Mouse (Mus musculus): ENCODE measurements at regions not wholly inside any gene's neighbourhood (a gene's known extent, or its start where the extent isn't known, plus 50 kb on each side); places are given as distances from the start of the nearest gene placed in this dataset.

DNA sequence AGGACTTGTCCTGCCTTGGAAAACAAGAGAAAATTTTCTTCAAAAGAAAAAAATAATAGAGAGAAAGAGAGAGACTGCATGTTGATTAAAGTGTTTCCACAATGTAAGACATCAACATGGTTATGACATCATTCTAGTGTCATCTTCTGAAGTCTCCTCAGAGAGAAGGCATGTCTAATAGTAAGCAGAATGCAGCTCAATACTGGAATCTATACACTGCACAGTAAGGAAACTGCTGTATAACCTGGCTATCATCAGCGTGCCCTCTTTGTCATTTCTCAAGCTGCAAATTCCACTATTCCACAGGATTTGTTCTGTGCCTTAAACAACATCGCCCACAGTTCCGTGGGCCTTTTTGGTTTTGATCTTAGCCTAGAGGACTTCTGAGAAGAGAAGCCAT lies 82.8 kb upstream of the Mapk10 start:
- no peak overlapping the region for H3K9ac ChIP-seq (ENCODE audit: low read length)
- no peak overlapping the region for H3K4me3 ChIP-seq (ENCODE audit: low read depth, low read length)
- 87% methylated on average over 3 of the region's 3 CpGs for WGBS
- H3K36me3 ChIP-seq (ENCODE audit: control insufficient read depth, insufficient read depth, low read length), result no peaks in the 10 kb centered on the region
- no peaks in the 10 kb centered on the region for H3K9me3 ChIP-seq (ENCODE audit: control insufficient read depth, low read length)
- no peaks in the 10 kb centered on the region for H3K4me1 ChIP-seq (ENCODE audit: control insufficient read depth, insufficient read depth, low read length)
- H3K27me3 ChIP-seq (ENCODE audit: control insufficient read depth, insufficient read depth, low read length), result no peaks in the 10 kb centered on the region
- H3K27ac ChIP-seq (replicated peaks; ENCODE audit: low read depth, low read length), result no peak overlapping the region
- H3K4me2 ChIP-seq (ENCODE audit: low read depth, severe bottlenecking), result no peak overlapping the region
- DNase-seq (ENCODE audit: low spot score) (no peak), ATAC-seq (ENCODE audit: insufficient number of reproducible peaks, low FRiP score, low TSS enrichment, low read depth) (no peak)

DNA sequence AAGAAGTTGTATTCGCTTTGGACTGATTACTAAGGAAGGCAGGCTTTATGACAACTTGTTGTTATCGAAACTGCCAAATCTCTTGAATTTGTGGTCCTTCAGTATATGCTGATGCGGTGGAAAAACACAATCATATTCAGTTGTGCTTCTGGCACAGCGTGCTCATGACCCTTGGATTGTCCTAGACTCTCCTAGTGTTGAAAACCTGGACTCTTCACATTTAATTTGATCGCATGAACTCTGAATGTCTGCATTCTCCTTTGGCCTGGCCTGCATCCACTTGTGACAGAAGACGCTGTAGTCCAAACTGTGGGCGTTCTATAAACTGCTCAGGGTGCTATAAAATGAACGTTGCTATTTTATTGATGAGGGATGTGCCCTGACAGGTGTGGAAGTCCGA lies 80.6 kb upstream of the Mapk10 start:
- 88% methylated on average over 9 of the region's 9 CpGs for WGBS
- DNase-seq (ENCODE audit: low spot score) (no peak), ATAC-seq (ENCODE audit: insufficient number of reproducible peaks, low FRiP score, low TSS enrichment, low read depth) (no peak)
- no peak overlapping the region for H3K4me3 ChIP-seq (ENCODE audit: low read depth, low read length)
- H3K4me2 ChIP-seq (ENCODE audit: low read depth, severe bottlenecking), result no peak overlapping the region
- H3K9me3 ChIP-seq (ENCODE audit: control insufficient read depth, low read length), result no peaks in the 10 kb centered on the region
- H3K4me1 ChIP-seq (ENCODE audit: control insufficient read depth, insufficient read depth, low read length), result no peaks in the 10 kb centered on the region
- no peaks in the 10 kb centered on the region for H3K36me3 ChIP-seq (ENCODE audit: control insufficient read depth, insufficient read depth, low read length)
- no peaks in the 10 kb centered on the region for H3K27me3 ChIP-seq (ENCODE audit: control insufficient read depth, insufficient read depth, low read length)
- no peak overlapping the region for H3K9ac ChIP-seq (ENCODE audit: low read length)
- no peak overlapping the region for H3K27ac ChIP-seq (replicated peaks; ENCODE audit: low read depth, low read length)

- H3K4me3 ChIP-seq (ENCODE audit: low read depth, low read length), result no peak overlapping the region
- H3K4me2 ChIP-seq (ENCODE audit: low read depth, severe bottlenecking), result no peak overlapping the region
- no peak for DNase-seq (ENCODE audit: low spot score)
- no peak for ATAC-seq (ENCODE audit: insufficient number of reproducible peaks, low FRiP score, low TSS enrichment, low read depth)
- 92% methylated on average over 8 of the region's 8 CpGs for WGBS
- H3K27me3 ChIP-seq (ENCODE audit: control insufficient read depth, insufficient read depth, low read length), result no peaks in the 10 kb centered on the region
- no peaks in the 10 kb centered on the region for H3K36me3 ChIP-seq (ENCODE audit: control insufficient read depth, insufficient read depth, low read length)
- no peaks in the 10 kb centered on the region for H3K9me3 ChIP-seq (ENCODE audit: control insufficient read depth, low read length)
- H3K27ac ChIP-seq (replicated peaks; ENCODE audit: low read depth, low read length), result no peak overlapping the region
- H3K9ac ChIP-seq (ENCODE audit: low read length), result no peak overlapping the region
- no peaks in the 10 kb centered on the region for H3K4me1 ChIP-seq (ENCODE audit: control insufficient read depth, insufficient read depth, low read length)
Measured at GRCm38 (mm10) chr5:103291219-103291618, 80.1 kb upstream of the Mapk10 start.

DNA sequence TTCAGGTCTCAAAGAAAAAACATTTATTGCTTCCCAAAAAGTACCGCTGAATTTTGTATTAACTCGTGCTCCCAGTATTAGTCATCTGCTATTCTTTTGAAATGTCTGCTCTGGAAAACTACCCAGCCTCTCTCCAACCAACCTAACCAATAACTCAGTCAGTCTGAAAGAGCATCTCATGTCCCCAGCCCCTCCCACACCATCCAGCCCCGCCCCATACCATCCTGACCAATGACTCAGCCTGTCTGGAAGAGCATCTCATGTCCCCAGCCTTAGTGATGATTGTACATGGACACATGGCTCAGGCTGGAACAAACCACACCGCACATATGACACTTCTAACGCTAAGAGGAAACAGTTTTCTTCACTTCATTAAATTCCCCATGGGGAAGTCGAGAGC lies 58.1 kb upstream of the Mapk10 start:
- 84% methylated on average over 6 of the region's 6 CpGs for WGBS
- ATAC-seq (ENCODE audit: insufficient number of reproducible peaks, low FRiP score, low TSS enrichment, low read depth) (no peak), DNase-seq (ENCODE audit: low spot score) (no peak)
- H3K9me3 ChIP-seq (ENCODE audit: control insufficient read depth, low read length), result no peaks in the 10 kb centered on the region
- H3K4me1 ChIP-seq (ENCODE audit: control insufficient read depth, insufficient read depth, low read length), result no peaks in the 10 kb centered on the region
- no peak overlapping the region for H3K4me2 ChIP-seq (ENCODE audit: low read depth, severe bottlenecking)
- no peak overlapping the region for H3K4me3 ChIP-seq (ENCODE audit: low read depth, low read length)
- H3K9ac ChIP-seq (ENCODE audit: low read length), result no peak overlapping the region
- no peak overlapping the region for H3K27ac ChIP-seq (replicated peaks; ENCODE audit: low read depth, low read length)
- H3K27me3 ChIP-seq (ENCODE audit: control insufficient read depth, insufficient read depth, low read length), result no peaks in the 10 kb centered on the region
- H3K36me3 ChIP-seq (ENCODE audit: control insufficient read depth, insufficient read depth, low read length), result no peaks in the 10 kb centered on the region

DNA sequence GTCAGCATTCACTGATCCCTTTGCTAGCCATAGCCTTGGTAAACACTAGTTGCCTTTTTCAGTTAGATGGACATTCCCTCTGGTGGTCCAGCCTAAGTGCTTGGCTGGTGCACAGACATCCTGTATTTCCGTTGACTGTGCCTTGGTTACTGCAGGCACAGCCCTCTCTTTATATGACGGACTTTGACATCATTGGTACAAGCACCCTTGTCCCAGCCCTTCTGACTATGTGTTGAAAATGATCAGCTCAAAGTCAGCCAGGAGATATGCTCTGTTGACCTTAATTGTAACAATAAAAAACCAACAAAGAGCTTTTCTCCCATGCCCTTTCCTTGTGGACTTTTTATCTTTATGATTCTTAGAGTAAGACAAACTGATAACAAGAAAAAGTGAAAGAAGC lies 53.8 kb upstream of the Mapk10 start:
- no peak for ATAC-seq (ENCODE audit: insufficient number of reproducible peaks, low FRiP score, low TSS enrichment, low read depth)

GRCm38 (mm10) chr5:103261406-103261805 lies 50.3 kb upstream of the Mapk10 start:
- Histone ChIP-seq H3K9me3 (ENCODE audit: control insufficient read depth, low read length) (no peaks in the 10 kb centered on the region), H3K36me3 (ENCODE audit: control insufficient read depth, insufficient read depth, low read length) (no peaks in the 10 kb centered on the region), H3K4me2 (ENCODE audit: low read depth, severe bottlenecking) (no peak overlapping the region), H3K4me3 (ENCODE audit: low read depth, low read length) (no peak overlapping the region), H3K27ac (replicated peaks; ENCODE audit: low read depth, low read length) (no peak overlapping the region), H3K4me1 (ENCODE audit: control insufficient read depth, insufficient read depth, low read length) (no peaks in the 10 kb centered on the region), H3K27me3 (ENCODE audit: control insufficient read depth, insufficient read depth, low read length) (no peaks in the 10 kb centered on the region), H3K9ac (ENCODE audit: low read length) (no peak overlapping the region)
- DNase-seq (ENCODE audit: low spot score) (no peak), ATAC-seq (ENCODE audit: insufficient number of reproducible peaks, low FRiP score, low TSS enrichment, low read depth) (no peak)
- WGBS, result 92% methylated on average over 10 of the region's 10 CpGs

More for the DNA sequence above, 53.8 kb upstream of the Mapk10 start:
- Histone ChIP-seq H3K36me3 (ENCODE audit: control insufficient read depth, insufficient read depth, low read length) (no peaks in the 10 kb centered on the region), H3K9ac (ENCODE audit: low read length) (no peak overlapping the region), H3K27ac (replicated peaks; ENCODE audit: low read depth, low read length) (no peak overlapping the region), H3K27me3 (ENCODE audit: control insufficient read depth, insufficient read depth, low read length) (no peaks in the 10 kb centered on the region), H3K4me2 (ENCODE audit: low read depth, severe bottlenecking) (no peak overlapping the region), H3K9me3 (ENCODE audit: control insufficient read depth, low read length) (no peaks in the 10 kb centered on the region), H3K4me3 (ENCODE audit: low read depth, low read length) (no peak overlapping the region), H3K4me1 (ENCODE audit: control insufficient read depth, insufficient read depth, low read length) (no peaks in the 10 kb centered on the region)
- 79% methylated on average over 2 of the region's 2 CpGs for WGBS
- DNase-seq (ENCODE audit: low spot score), result no peak

Data from limb, embryonic 11.5 days (tissue).